14 mouse cellular contexts compared by ENCODE assay signal in the genomic region with DNA sequence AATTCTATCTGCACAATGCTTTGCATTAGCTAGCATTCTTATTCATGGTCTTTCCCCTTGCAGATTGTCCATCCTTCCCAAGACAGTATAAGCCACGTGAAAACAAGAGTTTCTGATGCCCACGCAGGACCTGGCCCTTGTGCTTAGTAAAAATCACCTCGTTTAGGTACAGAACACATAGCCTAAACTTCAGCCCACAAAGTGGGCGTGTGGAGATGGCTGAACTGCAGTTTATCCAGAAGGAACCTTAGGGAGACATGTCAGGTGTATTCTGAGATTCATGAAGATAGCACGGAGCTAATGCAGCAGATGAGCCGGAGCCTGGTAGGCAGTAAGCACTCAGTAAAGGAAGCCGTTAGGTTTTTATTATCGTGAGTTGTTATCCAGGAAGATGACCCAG. TPM values are rescaled to one million over a fixed set of nuclear protein-coding genes. Genes with fewer than 3 reads are reported as not detected.
DNase-seq lines count a peak whose midpoint lies in the region; ATAC-seq and TF ChIP-seq lines count a peak whose summit lies in the region.
"Had no signal": no experiment of that assay in that cellular context is flagged by ENCODE, and none has a peak within 500 bp of the region (broad histone marks: within the 10 kb centered on the region; RNA-seq: fewer than 3 reads in every experiment).

No protein-coding gene starts in this region.

- H3K4me3 ChIP-seq in forebrain, embryonic 10.5 days: peak overlapping the region; percentile 26
- H3K4me3 ChIP-seq in forebrain, embryonic 16.5 days (replicated peaks; ENCODE audit: low read length): no peak overlapping the region
- no peak overlapping the region for H3K4me3 ChIP-seq in lung, embryonic 14.5 days (ENCODE audit: low read depth, low read length)
- H3K4me3 ChIP-seq in lung, adult 2 months (replicated peaks; ENCODE audit: extremely low read depth, low read depth, low read length): no peak overlapping the region
- H3K4me3 ChIP-seq in limb, embryonic 10.5 days: peak overlapping the region; percentile 10; the same call in 1 of the 2 replicates
- no peak overlapping the region for H3K4me3 ChIP-seq in neural tube, embryonic 13.5 days

- 54% methylated on average over 8 of the region's 8 CpGs for WGBS in forebrain, embryonic 10.5 days
- 36% methylated on average over 8 of the region's 8 CpGs for WGBS in forebrain, embryonic 16.5 days
- WGBS in lung, embryonic 14.5 days: 57% methylated on average over 8 of the region's 8 CpGs
- WGBS in lung, adult 2 months: 62% methylated on average over 8 of the region's 8 CpGs
- 61% methylated on average over 8 of the region's 8 CpGs for WGBS in limb, embryonic 10.5 days
- WGBS in neural tube, embryonic 13.5 days: 36% methylated on average over 8 of the region's 8 CpGs

- peak overlapping the region; percentile 72 for H3K27ac ChIP-seq in forebrain, embryonic 10.5 days
- no peak overlapping the region for H3K27ac ChIP-seq in forebrain, embryonic 16.5 days (ENCODE audit: low read length)
- H3K27ac ChIP-seq in lung, embryonic 14.5 days (ENCODE audit: low read depth): no peak overlapping the region
- H3K27ac ChIP-seq in limb, embryonic 10.5 days: peak overlapping the region; percentile 78
- peak overlapping the region; percentile 91 for H3K27ac ChIP-seq in neural tube, embryonic 13.5 days (replicated peaks)
- H3K27ac ChIP-seq: liver, embryonic 14.5 days had no signal

- intact Hi-C loops in left cerebral cortex, postnatal 14 days (cut with DNase I): no loop called here

- no peaks in the 10 kb centered on the region for H3K36me3 ChIP-seq in forebrain, embryonic 10.5 days (replicated peaks)
- H3K36me3 ChIP-seq in forebrain, embryonic 16.5 days (ENCODE audit: control insufficient read depth, insufficient read depth): no peaks in the 10 kb centered on the region
- no peaks in the 10 kb centered on the region for H3K36me3 ChIP-seq in lung, embryonic 14.5 days (ENCODE audit: insufficient read depth)
- H3K36me3 ChIP-seq in limb, embryonic 10.5 days: no peaks in the 10 kb centered on the region
- H3K36me3 ChIP-seq in neural tube, embryonic 13.5 days: no peaks in the 10 kb centered on the region

- no peak overlapping the region for H3K4me2 ChIP-seq in forebrain, embryonic 16.5 days (ENCODE audit: low read length)
- H3K4me2 ChIP-seq in lung, embryonic 14.5 days: peak overlapping the region; percentile 31; the same call in 1 of the 2 replicates
- H3K4me2 ChIP-seq in neural tube, embryonic 13.5 days: peak overlapping the region; percentile 45

- TF ChIP-seq POLR2A in lung, adult 2 months (IDR thresholded peaks at IDR 0.05; ENCODE audit: borderline replicate concordance, extremely low read depth, low read depth, low read length): no peak

- H3K9me3 ChIP-seq in forebrain, embryonic 10.5 days: no peaks in the 10 kb centered on the region
- no peaks in the 10 kb centered on the region for H3K9me3 ChIP-seq in forebrain, embryonic 16.5 days (ENCODE audit: control insufficient read depth, low read length)
- no peaks in the 10 kb centered on the region for H3K9me3 ChIP-seq in lung, embryonic 14.5 days (ENCODE audit: low read depth, low read length)
- H3K9me3 ChIP-seq in limb, embryonic 10.5 days (replicated peaks): no peaks in the 10 kb centered on the region
- H3K9me3 ChIP-seq in neural tube, embryonic 13.5 days: no peaks in the 10 kb centered on the region

- peaks cover 28% of the 10 kb centered on the region for H3K4me1 ChIP-seq in forebrain, embryonic 10.5 days
- no peaks in the 10 kb centered on the region for H3K4me1 ChIP-seq in forebrain, embryonic 16.5 days (replicated peaks; ENCODE audit: control insufficient read depth, insufficient read depth, low read length)
- H3K4me1 ChIP-seq in lung, embryonic 14.5 days (ENCODE audit: insufficient read depth): no peaks in the 10 kb centered on the region
- H3K4me1 ChIP-seq in lung, adult 2 months (ENCODE audit: control insufficient read depth, insufficient read depth, low read length): no peaks in the 10 kb centered on the region
- H3K4me1 ChIP-seq in limb, embryonic 10.5 days: peaks cover 28% of the 10 kb centered on the region
- H3K4me1 ChIP-seq in neural tube, embryonic 13.5 days (replicated peaks): peaks cover 38% of the 10 kb centered on the region

- no peak for TF ChIP-seq CTCF in lung, embryonic 14.5 days (IDR thresholded peaks at IDR 0.05; ENCODE audit: low read depth)
- TF ChIP-seq CTCF in lung, adult 2 months (IDR thresholded peaks at IDR 0.05; ENCODE audit: insufficient read depth, low read length): no peak

- H3K9ac ChIP-seq in forebrain, embryonic 16.5 days (replicated peaks; ENCODE audit: low read depth, low read length): no peak overlapping the region
- 0 out of 2 replicates have a peak overlapping the region, but pooled peaks have one; percentile 16 for H3K9ac ChIP-seq in lung, embryonic 14.5 days
- peak overlapping the region; percentile 53 for H3K9ac ChIP-seq in neural tube, embryonic 13.5 days
- H3K9ac ChIP-seq: liver, embryonic 14.5 days had no signal

- DNase-seq in forebrain, embryonic 10.5 days (ENCODE audit: extremely low spot score, low spot score): no peak
- DNase-seq in lung, embryonic 14.5 days: no peak
- no peak for DNase-seq in lung, adult 2 months
- no peak for DNase-seq in limb, embryonic 10.5 days (ENCODE audit: low spot score)
- no peak for DNase-seq in left cerebral cortex, postnatal 14 days (ENCODE audit: low spot score in 2 of 2)
- DNase-seq in cerebellum, postnatal 14 days: no peak
- DNase-seq: adrenal gland, postnatal 25 days; cerebellum, adult 9-10 months; kidney, postnatal 36 days; right cerebral cortex, adult 18-20 months had no signal

- no peaks in the 10 kb centered on the region for H3K27me3 ChIP-seq in forebrain, embryonic 10.5 days (ENCODE audit: poor library complexity, severe bottlenecking)
- no peaks in the 10 kb centered on the region for H3K27me3 ChIP-seq in forebrain, embryonic 16.5 days (replicated peaks; ENCODE audit: control insufficient read depth, insufficient read depth, low read length)
- no peaks in the 10 kb centered on the region for H3K27me3 ChIP-seq in lung, embryonic 14.5 days (ENCODE audit: insufficient read depth, low read length)
- no peaks in the 10 kb centered on the region for H3K27me3 ChIP-seq in limb, embryonic 10.5 days (ENCODE audit: low read depth, poor library complexity, severe bottlenecking)
- H3K27me3 ChIP-seq in neural tube, embryonic 13.5 days: no peaks in the 10 kb centered on the region

- no peak for ATAC-seq in forebrain, embryonic 16.5 days
- no peak for ATAC-seq in lung, embryonic 14.5 days (ENCODE audit: insufficient read depth)
- ATAC-seq in neural tube, embryonic 13.5 days (ENCODE audit: low read depth): no peak

RNA-seq across cellular contexts. Expression of gene Lsm11, which starts 23.7 kb away (rescaled TPM):
- polyA plus RNA-seq in forebrain, embryonic 10.5 days (2016; fragmentation: Nextera tagmentation; extraction: Ambion mirVana): 5.9 and 6.5 TPM in 2 replicates
- polyA plus RNA-seq in forebrain, embryonic 16.5 days (2015; fragmentation: Nextera tagmentation; extraction: Ambion mirVana): 11.5 and 13.6 TPM in 2 replicates
- 9.9 and 10.0 TPM in 2 replicates for polyA plus RNA-seq in lung, embryonic 14.5 days (2014; fragmentation: Nextera tagmentation; extraction: Ambion mirVana)
- 2.4 and 2.7 TPM in 2 replicates for polyA plus RNA-seq in lung, adult 2 months (2012; rRNA removed)
- polyA plus RNA-seq in limb, embryonic 10.5 days (2016; fragmentation: Nextera tagmentation; extraction: Ambion mirVana): 6.3 and 6.9 TPM in 2 replicates
- polyA plus RNA-seq in neural tube, embryonic 13.5 days (2015; fragmentation: Nextera tagmentation; extraction: Ambion mirVana): 15.1 and 16.9 TPM in 2 replicates
- 10 to 100 TPM; 71.1 to 85.1 TPM for total RNA-seq in left cerebral cortex, postnatal 14 days (2021)

RNA-seq across cellular contexts. Expression of gene Thg1l, which starts 34.3 kb away (rescaled TPM):
- polyA plus RNA-seq in forebrain, embryonic 10.5 days (2016; fragmentation: Nextera tagmentation; extraction: Ambion mirVana): 15.9 and 19.8 TPM in 2 replicates
- 10.0 and 10.2 TPM in 2 replicates for polyA plus RNA-seq in forebrain, embryonic 16.5 days (2015; fragmentation: Nextera tagmentation; extraction: Ambion mirVana)
- 11.6 and 14.1 TPM in 2 replicates for polyA plus RNA-seq in lung, embryonic 14.5 days (2014; fragmentation: Nextera tagmentation; extraction: Ambion mirVana)
- 2.8 and 8.3 TPM in 2 replicates for polyA plus RNA-seq in lung, adult 2 months (2012; rRNA removed)
- 15.0 and 15.6 TPM in 2 replicates for polyA plus RNA-seq in limb, embryonic 10.5 days (2016; fragmentation: Nextera tagmentation; extraction: Ambion mirVana)
- 10.0 and 10.7 TPM in 2 replicates for polyA plus RNA-seq in neural tube, embryonic 13.5 days (2015; fragmentation: Nextera tagmentation; extraction: Ambion mirVana)
- total RNA-seq in left cerebral cortex, postnatal 14 days (2021): 1 to 10 TPM; 7.4 to 10.0 TPM

RNA-seq across cellular contexts. Expression of gene Sox30, which starts 59.1 kb away (rescaled TPM):
- 0.05 TPM in 1 of 2 replicates, not detected in the other for polyA plus RNA-seq in forebrain, embryonic 10.5 days (2016; fragmentation: Nextera tagmentation; extraction: Ambion mirVana)
- not detected in 2 replicates for polyA plus RNA-seq in forebrain, embryonic 16.5 days (2015; fragmentation: Nextera tagmentation; extraction: Ambion mirVana)
- 0.09 and 0.12 TPM in 2 replicates for polyA plus RNA-seq in lung, embryonic 14.5 days (2014; fragmentation: Nextera tagmentation; extraction: Ambion mirVana)
- polyA plus RNA-seq in lung, adult 2 months (2012; rRNA removed): 0.09 and 0.18 TPM in 2 replicates
- polyA plus RNA-seq in limb, embryonic 10.5 days (2016; fragmentation: Nextera tagmentation; extraction: Ambion mirVana): 0.11 and 0.16 TPM in 2 replicates
- 0.12 and 0.14 TPM in 2 replicates for polyA plus RNA-seq in neural tube, embryonic 13.5 days (2015; fragmentation: Nextera tagmentation; extraction: Ambion mirVana)
- total RNA-seq in left cerebral cortex, postnatal 14 days (2021): under 1 TPM; 0.15 to 0.25 TPM
- total RNA-seq: monocyte, adult 5-6 weeks had no signal

Comparison
In these comparisons a context has a peak if more than half of its experiments do, and no peak if none do; other contexts are left out.
1. H3K27ac ChIP-seq: peak in forebrain, embryonic 10.5 days (single experiment), limb, embryonic 10.5 days (single experiment) and neural tube, embryonic 13.5 days (single experiment); none in forebrain, embryonic 16.5 days (single experiment) and lung, embryonic 14.5 days (single experiment).
2. H3K4me3 ChIP-seq: peak in forebrain, embryonic 10.5 days (single experiment) and limb, embryonic 10.5 days (single experiment); none in forebrain, embryonic 16.5 days (single experiment), lung, embryonic 14.5 days (single experiment), lung, adult 2 months (single experiment) and neural tube, embryonic 13.5 days (single experiment).